Mouse (Mus musculus) intestine, postnatal 0 days (tissue): Measurements from ENCODE around the gene Oscar. TPM values are rescaled to one million over a fixed set of nuclear protein-coding genes. Genes with fewer than 3 reads are reported as not detected.
"Not testable (repeated sequence)": the region's sequence is repeated elsewhere in the genome, so short reads cannot be mapped to it uniquely, and the experiment has no call there.

ENCODE experiments used
- ATAC-seq: fragments of 200-750 bp; cut with Nextera tagmentation; 2 replicates; pipeline ENCODE4 v1.8.0; 2017; ENCODE audit warnings: mild to moderate bottlenecking, moderate TSS enrichment, moderate library complexity
- H3K27ac ChIP-seq: fragments of 300-500 bp; sonication (generic); 2 replicates; pipeline ENCODE4 v1.5.1; 2014; ENCODE audit warnings: mild to moderate bottlenecking, low read depth, low read length, moderate library complexity
- H3K27me3 ChIP-seq: fragments of 300-500 bp; sonication (generic); replicated peaks from 2 replicates; pipeline ENCODE4 v1.6.1; 2014; ENCODE audit warnings: low read length, mixed read lengths; ENCODE audit not compliant: control insufficient read depth, insufficient read depth
- H3K36me3 ChIP-seq: fragments of 300-500 bp; sonication (generic); 2 replicates; pipeline ENCODE4 v1.6.1; 2014; ENCODE audit warnings: mild to moderate bottlenecking, moderate library complexity; ENCODE audit not compliant: control insufficient read depth, insufficient read depth
- H3K4me1 ChIP-seq: fragments of 300-500 bp; sonication (generic); replicated peaks from 2 replicates; pipeline ENCODE4 v1.6.1; 2014; ENCODE audit warnings: antibody characterized with exemption, low read length, mixed read lengths; ENCODE audit not compliant: control insufficient read depth, insufficient read depth
- H3K4me2 ChIP-seq: fragments of 300-500 bp; sonication (generic); replicated peaks from 2 replicates; pipeline ENCODE4 v1.6.1; 2014; ENCODE audit warnings: low read depth, mild to moderate bottlenecking, moderate library complexity
- H3K4me3 ChIP-seq: fragments of 300-500 bp; sonication (generic); 2 replicates; pipeline ENCODE4 v1.5.1; 2014; ENCODE audit warnings: low read depth, low read length
- H3K9ac ChIP-seq: fragments of 300-500 bp; sonication (generic); 2 replicates; pipeline ENCODE4 v1.6.1; 2014; ENCODE audit warnings: mild to moderate bottlenecking, low read depth, low read length
- H3K9me3 ChIP-seq: fragments of 300-500 bp; sonication (generic); 2 replicates; pipeline ENCODE4 v1.6.1; 2016; ENCODE audit warnings: mixed run types; ENCODE audit not compliant: control insufficient read depth
- CTCF ChIP-seq: sonication (generic); IDR thresholded peaks from 2 replicates; pipeline ENCODE4 v1.5.1; 2016; ENCODE audit warnings: low read depth, mild to moderate bottlenecking, control low read depth, antibody characterized with exemption, moderate library complexity
- WGBS: fragments of 180-500 bp; shearing (Covaris S2); extraction: QIAGEN DNeasy Blood & Tissue Kit; methylation state at CpG from one replicate; pipeline ENCODE4 v1.1.7; 2014; 5-methylcytosine and 5-hydroxymethylcytosine counted together
- polyA plus RNA-seq: library from polyadenylated mRNA; unstranded; fragments of >200 nt; fragmentation: Nextera tagmentation; extraction: Ambion mirVana; gene quantifications from 2 replicates; pipeline ENCODE4 v1.2.1, GENCODE M21; 2015

Gene Oscar
- polyA plus RNA-seq, 1 experiment from 2014 or later: 0.08 TPM

- Histone ChIP-seq H3K4me2 (no peak overlapping the region), H3K27me3 (no peaks in the 10 kb centered on the region), H3K4me3 (no peak overlapping the region), H3K9ac (no peak overlapping the region), H3K36me3 (no peaks in the 10 kb centered on the region), H3K4me1 (no peaks in the 10 kb centered on the region), H3K27ac (no peak overlapping the region), H3K9me3 (no peaks in the 10 kb centered on the region)
- WGBS: 13% methylated on average over 4 of the region's 4 CpGs
- 0 out of 2 replicates have a peak, but pooled peaks have one; percentile 36 for ATAC-seq
- peak; percentile 92 for TF ChIP-seq CTCF
Measured at GRCm38 (mm10) chr7:3601119-3601518, 14.8 kb downstream of the Oscar start.

GRCm38 (mm10) chr7:3597755-3598154 is 18.2 kb downstream of the Oscar start:
- not testable (repeated sequence) for H3K4me2 ChIP-seq, H3K36me3 ChIP-seq, H3K9me3 ChIP-seq, H3K27me3 ChIP-seq, H3K4me1 ChIP-seq, H3K4me3 ChIP-seq, H3K27ac ChIP-seq, ATAC-seq, H3K9ac ChIP-seq
- 59% methylated on average over 1 of the region's 1 CpGs for WGBS

DNA sequence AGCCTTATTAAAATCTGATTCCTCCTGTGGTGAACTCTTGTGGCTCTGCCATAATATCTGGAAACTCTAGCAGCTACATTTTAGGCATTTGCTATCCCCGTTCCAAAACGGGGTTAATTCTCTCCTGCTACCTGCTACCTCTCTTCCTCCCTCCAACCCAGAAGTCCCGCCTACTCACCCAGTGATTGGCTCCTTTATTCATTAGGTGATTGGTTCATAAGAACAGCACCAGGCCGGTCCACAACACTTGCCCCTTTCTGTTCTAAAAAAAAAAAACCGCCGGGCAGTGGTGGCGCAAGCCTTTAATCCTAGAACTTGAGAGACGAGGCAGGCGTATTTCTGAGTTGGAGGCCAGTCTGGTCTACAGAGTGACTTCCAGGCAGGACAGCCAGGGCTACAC is 20.8 kb downstream of the Oscar start:
- Histone ChIP-seq H3K27ac (no peak overlapping the region), H3K4me2 (peak overlapping the region; percentile 48), H3K9me3 (no peaks in the 10 kb centered on the region), H3K9ac (no peak overlapping the region), H3K4me1 (no peaks in the 10 kb centered on the region), H3K36me3 (no peaks in the 10 kb centered on the region), H3K4me3 (0 out of 2 replicates have a peak overlapping the region, but pooled peaks have one; percentile 14), H3K27me3 (no peaks in the 10 kb centered on the region)
- ATAC-seq: 0 out of 2 replicates have a peak, but pooled peaks have one; percentile 63
- WGBS: 13% methylated on average over 9 of the region's 9 CpGs
- no peak for TF ChIP-seq CTCF

- Histone ChIP-seq H3K4me3 (0 out of 2 replicates have a peak overlapping the region, but pooled peaks have one; percentile 14), H3K4me2 (peak overlapping the region; percentile 48), H3K4me1 (no peaks in the 10 kb centered on the region), H3K9me3 (no peaks in the 10 kb centered on the region), H3K27me3 (no peaks in the 10 kb centered on the region), H3K9ac (no peak overlapping the region), H3K36me3 (no peaks in the 10 kb centered on the region), H3K27ac (no peak overlapping the region)
- 17% methylated on average over 5 of the region's 5 CpGs for WGBS
- no peak for TF ChIP-seq CTCF
- peak; percentile 54; the same call in 1 of the 2 replicates for ATAC-seq
Measured at GRCm38 (mm10) chr7:3594686-3595085, 21.3 kb downstream of the Oscar start.

- Histone ChIP-seq H3K4me2 (no peak overlapping the region), H3K27ac (no peak overlapping the region), H3K4me3 (no peak overlapping the region), H3K9me3 (no peaks in the 10 kb centered on the region), H3K4me1 (no peaks in the 10 kb centered on the region), H3K9ac (no peak overlapping the region), H3K27me3 (no peaks in the 10 kb centered on the region), H3K36me3 (no peaks in the 10 kb centered on the region)
- no peak for ATAC-seq
- TF ChIP-seq CTCF: no peak
Measured at GRCm38 (mm10) chr7:3593855-3594254, 22.1 kb downstream of the Oscar start.

DNA sequence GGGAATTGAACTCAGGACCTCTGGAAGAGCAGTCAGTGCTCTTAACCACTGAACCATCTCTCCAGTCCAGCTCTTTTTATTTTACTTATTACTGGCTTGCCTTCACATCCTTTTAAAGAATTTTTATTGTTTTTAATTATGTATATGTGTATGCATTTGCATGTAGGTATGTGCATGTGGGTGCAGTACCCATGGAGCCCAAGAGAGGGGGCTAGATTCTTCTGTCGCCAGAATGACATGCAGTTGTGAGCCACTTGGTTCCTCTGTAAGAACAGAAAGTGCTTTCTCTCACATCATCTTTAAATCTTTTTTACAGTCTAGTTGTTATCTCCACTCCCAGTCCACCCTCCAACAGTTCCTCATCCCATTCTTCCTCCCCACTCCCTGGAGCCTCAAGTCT is 24.4 kb downstream of the Oscar start:
- ATAC-seq: no peak
- H3K27ac ChIP-seq: no peak overlapping the region
- TF ChIP-seq CTCF: no peak
- no peaks in the 10 kb centered on the region for H3K27me3 ChIP-seq
- no peak overlapping the region for H3K4me3 ChIP-seq
- no peaks in the 10 kb centered on the region for H3K9me3 ChIP-seq
- H3K4me2 ChIP-seq: no peak overlapping the region
- no peaks in the 10 kb centered on the region for H3K4me1 ChIP-seq
- 83% methylated on average over 1 of the region's 1 CpGs for WGBS
- H3K36me3 ChIP-seq: no peaks in the 10 kb centered on the region
- no peak overlapping the region for H3K9ac ChIP-seq

DNA sequence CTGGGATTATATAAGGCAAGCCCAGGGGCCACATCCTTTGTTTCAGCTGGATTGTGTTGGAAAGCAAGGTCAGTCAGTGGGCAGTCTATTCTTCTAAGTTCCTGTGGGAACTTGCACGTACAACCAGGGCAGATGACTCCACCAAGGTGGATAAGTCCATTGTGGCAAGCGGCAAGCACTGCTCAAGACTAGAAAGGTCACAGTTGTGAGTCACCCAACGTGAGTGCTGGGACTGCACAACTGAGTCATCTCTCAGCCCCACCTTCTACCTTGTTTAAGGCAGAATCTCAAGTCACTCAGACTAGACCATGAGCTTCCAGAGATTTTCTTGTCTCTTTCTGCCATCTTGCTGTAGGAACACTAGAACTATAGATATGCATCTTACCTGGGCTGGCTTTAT is 25.4 kb downstream of the Oscar start:
- no peaks in the 10 kb centered on the region for H3K9me3 ChIP-seq
- H3K27ac ChIP-seq: no peak overlapping the region
- H3K9ac ChIP-seq: no peak overlapping the region
- no peaks in the 10 kb centered on the region for H3K27me3 ChIP-seq
- H3K4me1 ChIP-seq: no peaks in the 10 kb centered on the region
- H3K4me2 ChIP-seq: no peak overlapping the region
- TF ChIP-seq CTCF: no peak
- H3K36me3 ChIP-seq: no peaks in the 10 kb centered on the region
- H3K4me3 ChIP-seq: no peak overlapping the region
- no peak for ATAC-seq
- 84% methylated on average over 3 of the region's 3 CpGs for WGBS
